Mouse (Mus musculus) yolk sac, embryonic 10.5 days (tissue): ENCODE results near the gene Mrpl23.

ENCODE experiments used
- DNase-seq: peaks from one replicate; pipeline ENCODE4 v3.0.0-alpha.2; 2017; ENCODE audit warnings: low spot score

The Mrpl23 gene

GRCm38 (mm10) chr7:142552591-142553416 is 20.3 kb downstream of the Mrpl23 start:
- peak; percentile 88 for DNase-seq

GRCm38 (mm10) chr7:142553417-142554335 is 21.2 kb downstream of the Mrpl23 start:
- DNase-seq: peak; percentile 64

- no peak for DNase-seq
Measured at GRCm38 (mm10) chr7:142554625-142555024, 22.1 kb downstream of the Mrpl23 start.

- DNase-seq: no peak
Measured at GRCm38 (mm10) chr7:142555366-142556088, 23.0 kb downstream of the Mrpl23 start.

GRCm38 (mm10) chr7:142556089-142556476 is 23.6 kb downstream of the Mrpl23 start:
- DNase-seq: no peak

- DNase-seq: peak; percentile 83
Measured at GRCm38 (mm10) chr7:142557696-142558095, 25.2 kb downstream of the Mrpl23 start.

GRCm38 (mm10) chr7:142558511-142559146 is 26.1 kb downstream of the Mrpl23 start:
- DNase-seq: no peak

- DNase-seq: no peak
Measured at GRCm38 (mm10) chr7:142559651-142560175, 27.2 kb downstream of the Mrpl23 start.

- peak; percentile 93 for DNase-seq
Measured at GRCm38 (mm10) chr7:142560942-142561855, 28.7 kb downstream of the Mrpl23 start.

GRCm38 (mm10) chr7:142561856-142562404 is 29.4 kb downstream of the Mrpl23 start:
- DNase-seq: no peak

GRCm38 (mm10) chr7:142563168-142563567 is 30.7 kb downstream of the Mrpl23 start:
- DNase-seq: peak; percentile 85

- peak; percentile 71 for DNase-seq
Measured at GRCm38 (mm10) chr7:142564955-142565643, 32.6 kb downstream of the Mrpl23 start.

- peak; percentile 77 for DNase-seq
Measured at GRCm38 (mm10) chr7:142566512-142566911, 34.0 kb downstream of the Mrpl23 start.

GRCm38 (mm10) chr7:142568985-142569384 is 36.5 kb downstream of the Mrpl23 start:
- peak; percentile 91 for DNase-seq

- DNase-seq: peak; percentile 40
Measured at GRCm38 (mm10) chr7:142570565-142570964, 38.1 kb downstream of the Mrpl23 start.

- no peak for DNase-seq
Measured at GRCm38 (mm10) chr7:142571458-142572220, 39.2 kb downstream of the Mrpl23 start.

- peak; percentile 61 for DNase-seq
Measured at GRCm38 (mm10) chr7:142572343-142572742, 39.9 kb downstream of the Mrpl23 start.

GRCm38 (mm10) chr7:142572992-142573391 is 40.5 kb downstream of the Mrpl23 start:
- peak; percentile 49 for DNase-seq
